ENCODE assay signal across 8 mouse cellular contexts in genomic region chr5:66112059-66112458, GRCm38 (mm10).
DNase-seq lines count a peak whose midpoint lies in the region; ATAC-seq lines count a peak whose summit lies in the region.

No protein-coding gene starts in this region.

- peak; percentile 92 for ATAC-seq in monocyte, adult 5-6 weeks (replicated peaks; ENCODE audit: insufficient number of reproducible peaks, low FRiP score, low TSS enrichment, poor library complexity, severe bottlenecking)

- peak; percentile 22 to 32 for DNase-seq in spleen, adult 18-20 months
- DNase-seq in spleen, postnatal 14 days (ENCODE audit: low spot score in 2 of 2): no peak
- peak; percentile 36 for DNase-seq in heart, adult 8-10 months (ENCODE audit: low spot score)
- DNase-seq in kidney, postnatal 4 days: peak; percentile 28 to 51
- DNase-seq in retina, embryonic 14.5 days (ENCODE audit: low spot score): no peak
- no peak for DNase-seq in retina, postnatal 1 day
- no peak for DNase-seq in embryo, embryonic 10.5 days (ENCODE audit: low spot score)

Comparison
In these comparisons a context has a peak if more than half of its experiments do, and no peak if none do; other contexts are left out.
1. DNase-seq: peak in spleen, adult 18-20 months (2 of 2), heart, adult 8-10 months (single experiment) and kidney, postnatal 4 days (2 of 2); none in spleen, postnatal 14 days (0 of 2), retina, embryonic 14.5 days (single experiment), retina, postnatal 1 day (single experiment) and embryo, embryonic 10.5 days (single experiment).